Mouse (Mus musculus) hindbrain, embryonic 15.5 days (tissue): ENCODE measurements around the gene Calr3. TPM values are rescaled to one million over a fixed set of nuclear protein-coding genes. Genes with fewer than 3 reads are reported as not detected.
A peak's percentile ranks its signal among the peaks of the same experiment; 100 is the strongest.

Source experiments
- ATAC-seq: fragments of 200-750 bp; cut with Nextera tagmentation; 2 replicates; pipeline ENCODE4 v1.8.0; 2017; ENCODE audit warnings: low read depth, moderate number of reproducible peaks, moderate TSS enrichment; ENCODE audit not compliant: low FRiP score
- H3K27ac ChIP-seq: fragments of 300-500 bp; sonication (generic); replicated peaks from 2 replicates; pipeline ENCODE4 v1.5.1; 2015; ENCODE audit warnings: mild to moderate bottlenecking, inconsistent platforms
- H3K27me3 ChIP-seq: fragments of 300-500 bp; sonication (generic); 2 replicates; pipeline ENCODE4 v1.6.1; 2015; ENCODE audit warnings: control low read depth, inconsistent platforms
- H3K36me3 ChIP-seq: fragments of 300-500 bp; sonication (generic); 2 replicates; pipeline ENCODE4 v1.6.1; 2015; ENCODE audit warnings: control low read depth, inconsistent platforms
- H3K4me1 ChIP-seq: fragments of 300-500 bp; sonication (generic); replicated peaks from 2 replicates; pipeline ENCODE4 v1.6.1; 2015; ENCODE audit warnings: control low read depth, inconsistent platforms
- H3K4me2 ChIP-seq: fragments of 300-500 bp; sonication (generic); 2 replicates; pipeline ENCODE4 v1.6.1; 2015; ENCODE audit warnings: moderate library complexity, mild to moderate bottlenecking, inconsistent platforms
- H3K4me3 ChIP-seq: fragments of 300-500 bp; sonication (generic); 2 replicates; pipeline ENCODE4 v1.5.1; 2015; ENCODE audit warnings: mild to moderate bottlenecking, inconsistent platforms
- H3K9ac ChIP-seq: fragments of 300-500 bp; sonication (generic); 2 replicates; pipeline ENCODE4 v1.6.1; 2015; ENCODE audit warnings: inconsistent platforms
- H3K9me3 ChIP-seq: fragments of 300-500 bp; sonication (generic); 2 replicates; pipeline ENCODE4 v1.6.1; 2016; ENCODE audit warnings: control low read depth, inconsistent platforms
- WGBS: fragments of 180-500 bp; shearing (Covaris S2); methylation state at CpG from one replicate; pipeline ENCODE4 v1.1.7; 2015; 5-methylcytosine and 5-hydroxymethylcytosine counted together
- polyA plus RNA-seq: library from polyadenylated mRNA; unstranded; fragments of >200 nt; fragmentation: Nextera tagmentation; extraction: Ambion mirVana; gene quantifications from 2 replicates; pipeline ENCODE4 v1.2.1, GENCODE M21; 2015

Calr3 gene
- polyA plus RNA-seq, 1 experiment from 2014 or later: 1.5 TPM

DNA sequence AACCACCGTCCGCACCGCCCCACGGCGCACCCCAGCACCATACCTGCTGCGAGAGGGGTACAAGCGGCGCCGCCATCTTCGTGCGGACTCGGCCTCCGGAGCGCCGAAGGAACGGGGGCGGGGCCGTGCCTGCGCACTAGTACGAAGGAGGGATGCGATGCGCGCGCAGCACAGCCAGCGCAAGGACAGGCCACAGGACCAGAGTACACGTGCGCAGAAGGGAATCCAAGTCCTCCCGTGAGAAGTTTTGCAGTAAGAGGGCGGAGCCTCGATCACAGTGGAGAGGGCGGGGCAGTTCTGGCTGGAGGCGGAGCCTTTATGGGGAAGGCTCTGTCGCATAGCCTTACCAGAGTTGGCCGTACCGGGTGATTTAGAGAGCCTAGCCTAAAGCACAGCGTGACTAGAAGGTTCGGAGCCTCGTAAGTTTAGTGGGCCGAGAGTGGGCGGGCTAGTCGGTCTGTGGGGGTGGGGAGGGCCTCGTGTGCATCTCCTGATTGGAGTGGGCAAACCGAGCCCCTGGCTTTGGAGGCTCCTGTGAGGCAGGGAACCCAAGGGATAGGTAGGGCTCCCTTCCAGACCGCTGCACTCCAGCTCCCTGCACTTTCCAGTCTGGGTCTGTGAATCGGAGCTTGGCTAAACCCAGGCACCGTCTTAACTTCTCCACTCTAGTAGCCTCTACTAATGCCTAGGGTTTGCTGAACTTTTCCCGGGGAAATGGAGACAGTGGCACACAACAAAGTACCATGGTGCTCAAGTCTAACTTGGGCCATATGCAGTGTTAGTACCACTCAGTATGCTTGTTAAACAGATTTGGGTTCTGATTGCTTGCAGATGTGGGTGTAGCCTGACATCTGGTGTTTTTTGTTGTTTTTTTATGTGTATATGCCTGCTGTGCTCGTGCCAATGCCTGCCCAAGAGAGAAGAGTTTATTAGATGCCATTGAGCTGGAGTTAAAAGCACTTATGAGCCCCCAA is 22.0 kb downstream of the Calr3 start, which contains the start of gene Eps15l1:
TSS of gene Eps15l1 (minus strand) at position 99 of the 974 bp plus-strand sequence.
- WGBS: 1% methylated on average over 48 of the region's 48 CpGs

DNA sequence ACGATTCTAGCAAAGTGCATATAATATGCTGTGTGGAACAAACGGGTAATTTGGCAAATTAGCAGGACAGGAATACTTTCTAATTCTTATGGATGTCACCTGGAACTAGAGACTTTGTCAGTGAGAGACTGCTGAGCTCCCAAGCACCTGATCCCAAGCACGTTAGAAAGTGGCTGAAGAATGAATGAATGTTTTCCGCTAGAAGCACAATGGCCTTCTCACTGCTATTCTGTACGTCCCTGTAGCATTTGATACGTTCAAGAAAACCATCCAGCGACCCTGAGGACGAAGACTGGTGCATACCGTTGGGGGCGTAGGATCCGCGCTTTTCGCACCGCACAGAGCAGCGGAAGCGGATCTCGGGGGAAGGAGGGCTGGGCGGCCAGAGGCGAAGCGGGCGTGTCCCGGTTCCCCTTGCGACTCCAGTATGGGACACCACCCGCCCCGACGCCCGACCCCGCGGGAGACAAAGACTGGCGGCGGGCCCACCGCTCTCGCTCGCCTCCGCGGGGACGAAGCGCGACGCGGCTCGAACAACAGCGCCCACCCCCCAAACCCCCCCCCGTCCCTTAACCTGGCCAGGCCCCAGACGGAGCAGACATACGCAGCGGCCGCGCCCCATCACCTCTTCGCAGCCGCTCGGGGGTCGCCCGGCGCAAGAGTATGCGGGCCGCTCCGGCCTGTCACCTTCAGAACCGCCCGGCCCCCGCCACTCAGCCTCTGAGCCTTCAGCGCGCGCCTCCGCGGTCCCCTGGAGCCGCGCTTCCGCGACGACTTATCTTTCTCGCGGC is 22.9 kb downstream of the Calr3 start:
- Histone ChIP-seq H3K9me3 (no peaks in the 10 kb centered on the region), H3K4me1 (peaks cover 52% of the 10 kb centered on the region), H3K4me3 (peak overlapping the region; percentile 85), H3K27ac (peak overlapping the region; percentile 87), H3K4me2 (peak overlapping the region; percentile 84), H3K27me3 (no peaks in the 10 kb centered on the region), H3K9ac (peak overlapping the region; percentile 86), H3K36me3 (no peaks in the 10 kb centered on the region)
- ATAC-seq: peak; percentile 76
- under 1% methylated on average over 54 of the region's 73 CpGs for WGBS

More for the DNA sequence above, 22.0 kb downstream of the Calr3 start, which contains the start of gene Eps15l1:
- peak within 1 kb of the TSS; percentile 86 for H3K9ac ChIP-seq
- H3K36me3 ChIP-seq: no peaks in the 10 kb centered on the region
- peaks cover 44% of the 10 kb centered on the region for H3K4me1 ChIP-seq
- no peaks in the 10 kb centered on the region for H3K9me3 ChIP-seq
- peak; percentile 98 for ATAC-seq
- H3K4me2 ChIP-seq: peak within 1 kb of the TSS; percentile 84
- no peaks in the 10 kb centered on the region for H3K27me3 ChIP-seq
- H3K4me3 ChIP-seq: peak within 1 kb of the TSS; percentile 85
- peak within 1 kb of the TSS; percentile 87 for H3K27ac ChIP-seq

DNA sequence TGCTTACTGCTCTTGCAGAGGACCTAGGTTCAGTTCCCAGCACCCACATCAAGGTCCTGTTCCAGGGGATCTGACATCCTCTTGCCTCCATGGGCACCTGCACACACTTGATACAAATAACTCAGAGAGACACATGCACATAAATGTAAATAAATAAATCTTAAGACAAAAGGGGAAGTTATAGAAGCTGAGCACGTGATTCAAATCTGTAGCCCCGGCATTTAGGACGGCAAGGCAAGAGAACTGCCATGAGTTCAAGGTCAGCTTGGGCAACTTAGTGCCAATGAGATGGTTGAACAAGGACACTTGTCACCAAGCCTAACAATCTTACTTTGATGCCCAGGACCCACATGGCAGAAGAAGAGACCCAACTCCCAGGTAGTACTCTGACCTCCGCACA is 25.6 kb downstream of the Calr3 start:
- ATAC-seq: no peak
- Histone ChIP-seq H3K4me2 (no peak overlapping the region), H3K9me3 (no peaks in the 10 kb centered on the region), H3K4me1 (peaks cover 64% of the 10 kb centered on the region), H3K9ac (no peak overlapping the region), H3K27me3 (no peaks in the 10 kb centered on the region), H3K27ac (no peak overlapping the region), H3K4me3 (no peak overlapping the region), H3K36me3 (no peaks in the 10 kb centered on the region)
- 94% methylated on average over 4 of the region's 4 CpGs for WGBS

DNA sequence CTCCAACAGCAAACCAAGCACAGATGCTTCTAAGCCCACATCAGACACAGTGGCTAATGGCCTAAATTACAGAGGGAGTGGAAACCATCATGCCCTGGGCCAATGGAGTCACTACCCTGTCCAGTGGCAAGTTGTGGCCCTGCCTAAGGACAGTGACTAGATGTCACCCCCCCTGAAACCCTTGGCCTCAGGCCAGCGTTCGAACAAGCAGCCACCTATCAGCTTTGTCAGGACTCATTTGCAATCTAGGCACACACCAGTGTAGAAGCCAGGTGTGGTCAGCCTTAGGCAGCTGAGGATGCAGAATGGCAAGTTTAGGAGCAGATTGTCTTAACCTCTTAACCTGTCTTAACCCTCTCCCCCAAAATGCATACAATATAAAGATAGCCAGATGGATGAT is 28.4 kb downstream of the Calr3 start:
- WGBS: 78% methylated on average over 2 of the region's 2 CpGs
- Histone ChIP-seq H3K27me3 (no peaks in the 10 kb centered on the region), H3K9ac (no peak overlapping the region), H3K27ac (no peak overlapping the region), H3K36me3 (no peaks in the 10 kb centered on the region), H3K4me2 (no peak overlapping the region), H3K9me3 (no peaks in the 10 kb centered on the region), H3K4me1 (peaks cover 57% of the 10 kb centered on the region), H3K4me3 (no peak overlapping the region)
- no peak for ATAC-seq

DNA sequence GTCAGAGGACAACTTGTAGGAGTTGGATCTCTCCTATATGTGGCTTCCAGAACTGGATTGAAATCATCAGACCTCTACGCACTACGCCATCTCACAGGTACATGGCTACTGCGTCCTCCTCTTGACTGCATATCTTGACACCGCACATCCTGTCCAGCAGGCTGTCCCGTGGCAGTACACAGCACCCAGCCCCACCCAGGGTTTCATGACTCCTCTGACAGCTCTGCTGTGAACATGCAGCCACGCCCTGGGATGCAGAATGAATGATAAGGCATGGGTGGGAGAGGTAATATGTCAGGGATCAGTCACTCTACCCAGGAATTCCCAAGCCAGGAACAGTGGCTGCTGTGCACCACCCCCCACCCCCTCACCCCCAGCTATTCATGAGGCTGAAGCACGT is 29.8 kb downstream of the Calr3 start:
- Histone ChIP-seq H3K4me3 (no peak overlapping the region), H3K9ac (no peak overlapping the region), H3K9me3 (no peaks in the 10 kb centered on the region), H3K27ac (no peak overlapping the region), H3K27me3 (no peaks in the 10 kb centered on the region), H3K36me3 (no peaks in the 10 kb centered on the region), H3K4me1 (peaks cover 46% of the 10 kb centered on the region), H3K4me2 (no peak overlapping the region)
- 93% methylated on average over 7 of the region's 7 CpGs for WGBS
- ATAC-seq: no peak

DNA sequence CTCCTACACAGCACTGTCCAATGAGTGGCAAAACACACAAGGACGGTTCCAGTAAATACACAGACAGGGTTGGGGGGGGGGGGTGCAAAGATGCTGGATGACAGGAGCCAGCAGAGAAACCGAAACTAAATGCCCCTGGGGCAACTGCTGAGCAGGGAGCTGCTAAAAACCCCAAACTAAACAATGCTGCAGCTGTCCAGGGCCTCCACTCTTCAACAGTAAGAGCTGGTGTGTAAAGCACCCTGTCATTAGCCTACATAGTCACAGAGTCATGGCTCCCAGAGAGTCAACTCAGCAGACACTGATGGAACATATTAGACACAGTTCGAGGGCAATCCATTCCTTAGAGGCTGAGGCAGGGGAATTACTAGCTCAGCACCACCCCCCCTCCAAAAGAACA is 34.2 kb downstream of the Calr3 start:
- Histone ChIP-seq H3K36me3 (no peaks in the 10 kb centered on the region), H3K9me3 (no peaks in the 10 kb centered on the region), H3K4me2 (no peak overlapping the region), H3K9ac (no peak overlapping the region), H3K4me1 (peaks cover 4% of the 10 kb centered on the region; the same call in 1 of the 2 replicates), H3K4me3 (no peak overlapping the region), H3K27ac (no peak overlapping the region), H3K27me3 (no peaks in the 10 kb centered on the region)
- 0 out of 2 replicates have a peak, but pooled peaks have one; percentile 6 for ATAC-seq
- WGBS: 37% methylated on average over 3 of the region's 3 CpGs

DNA sequence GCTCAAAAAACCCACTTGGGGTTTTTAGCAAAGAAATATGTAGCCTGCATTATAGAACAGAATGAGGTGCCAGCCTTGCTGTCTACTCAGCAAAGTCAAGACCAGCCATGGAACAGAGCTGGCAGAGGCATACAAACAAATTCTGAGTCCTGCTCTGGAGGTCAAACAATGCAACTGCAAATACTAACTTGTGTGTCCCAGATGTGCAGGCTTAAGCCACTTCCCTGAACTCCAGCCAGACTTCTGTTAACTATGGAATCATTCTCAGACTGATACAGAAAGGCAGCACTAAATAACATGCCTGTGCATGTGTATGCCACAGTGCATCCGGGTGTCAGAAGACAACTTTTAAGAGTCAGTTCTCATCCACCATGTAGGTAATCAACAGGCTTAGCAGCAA is 35.8 kb downstream of the Calr3 start:
- 92% methylated on average over 1 of the region's 1 CpGs for WGBS
- no peak overlapping the region for H3K4me2 ChIP-seq
- H3K27me3 ChIP-seq: no peaks in the 10 kb centered on the region
- H3K9me3 ChIP-seq: no peaks in the 10 kb centered on the region
- no peak overlapping the region for H3K27ac ChIP-seq
- no peak overlapping the region for H3K4me3 ChIP-seq
- no peaks in the 10 kb centered on the region for H3K36me3 ChIP-seq
- no peak for ATAC-seq
- H3K4me1 ChIP-seq: peaks cover 4% of the 10 kb centered on the region; the same call in 1 of the 2 replicates
- no peak overlapping the region for H3K9ac ChIP-seq

DNA sequence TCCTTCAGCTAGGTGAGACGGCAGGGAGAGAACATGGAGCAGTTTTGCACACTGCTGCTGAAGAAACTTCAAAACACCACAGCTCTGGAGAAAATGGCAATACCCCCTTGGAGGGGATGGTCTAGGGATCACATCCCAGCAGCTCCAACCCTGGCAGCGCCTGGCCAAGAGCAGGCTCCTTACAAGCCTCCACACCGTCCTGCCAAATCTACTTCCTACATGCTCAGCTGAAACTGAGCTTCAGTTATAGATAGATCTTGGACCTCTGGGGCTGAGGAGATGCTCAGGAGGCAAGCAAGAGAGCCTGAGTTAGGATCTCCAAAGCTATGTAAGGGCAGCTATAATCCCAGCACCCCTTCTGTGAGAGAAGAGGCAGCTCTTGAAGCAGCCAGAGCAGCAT is 40.7 kb downstream of the Calr3 start:
- no peak overlapping the region for H3K9ac ChIP-seq
- no peak overlapping the region for H3K4me2 ChIP-seq
- ATAC-seq: no peak
- H3K27me3 ChIP-seq: no peaks in the 10 kb centered on the region
- 91% methylated on average over 3 of the region's 3 CpGs for WGBS
- H3K27ac ChIP-seq: no peak overlapping the region
- peaks cover 5% of the 10 kb centered on the region; the same call in 1 of the 2 replicates for H3K4me1 ChIP-seq
- H3K36me3 ChIP-seq: no peaks in the 10 kb centered on the region; the same call in 1 of the 2 replicates
- H3K4me3 ChIP-seq: no peak overlapping the region
- H3K9me3 ChIP-seq: no peaks in the 10 kb centered on the region

DNA sequence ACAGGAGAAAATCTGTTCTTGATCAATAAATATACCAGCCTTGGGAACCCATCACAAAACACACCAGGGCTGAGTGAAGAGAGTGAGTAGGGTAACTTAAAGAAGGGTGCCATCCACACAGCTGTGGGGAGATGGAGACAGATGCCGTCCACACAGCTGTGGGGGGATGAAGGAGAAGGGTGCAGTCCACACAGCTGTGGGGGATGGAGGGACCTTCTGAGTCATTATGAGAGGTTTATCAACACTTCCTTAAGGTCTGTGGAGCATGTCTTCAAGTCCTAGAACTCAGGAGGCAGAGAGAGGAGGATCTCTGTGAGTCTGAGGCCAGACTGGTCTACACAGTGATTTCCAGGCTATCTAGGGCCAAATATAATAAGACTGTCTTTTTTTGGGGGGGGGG is 42.3 kb downstream of the Calr3 start:
- Histone ChIP-seq H3K9ac (no peak overlapping the region), H3K9me3 (no peaks in the 10 kb centered on the region), H3K36me3 (peaks cover 10% of the 10 kb centered on the region; the same call in 1 of the 2 replicates), H3K27ac (no peak overlapping the region), H3K27me3 (no peaks in the 10 kb centered on the region), H3K4me1 (peaks cover 5% of the 10 kb centered on the region; the same call in 1 of the 2 replicates), H3K4me2 (no peak overlapping the region), H3K4me3 (no peak overlapping the region)
- ATAC-seq: no peak
- 85% methylated on average over 1 of the region's 1 CpGs for WGBS

DNA sequence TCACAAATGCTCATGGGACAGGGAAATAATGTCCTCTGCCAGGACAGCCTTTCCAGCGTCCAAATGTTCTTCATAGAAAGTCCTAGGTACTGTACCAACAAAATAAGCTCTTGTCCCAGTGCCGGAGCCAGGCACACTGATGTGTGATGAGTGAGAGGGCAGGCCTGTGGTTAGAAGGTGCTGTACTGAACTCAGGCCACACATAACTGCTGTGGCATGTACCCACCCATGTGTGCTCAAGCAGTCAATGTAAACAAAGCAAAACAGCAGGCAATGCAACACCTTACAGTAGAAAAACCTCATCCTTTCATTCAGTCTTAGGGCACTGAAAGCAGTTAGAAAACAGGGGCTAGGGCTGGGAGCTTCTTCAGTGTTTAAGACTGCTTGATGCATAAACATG is 57.9 kb downstream of the Calr3 start:
- Histone ChIP-seq H3K4me1 (no peaks in the 10 kb centered on the region), H3K27ac (no peak overlapping the region), H3K4me3 (no peak overlapping the region), H3K9me3 (no peaks in the 10 kb centered on the region), H3K36me3 (peaks cover 93% of the 10 kb centered on the region), H3K4me2 (no peak overlapping the region), H3K9ac (no peak overlapping the region), H3K27me3 (no peaks in the 10 kb centered on the region)
- WGBS: 96% methylated on average over 2 of the region's 2 CpGs
- no peak for ATAC-seq

DNA sequence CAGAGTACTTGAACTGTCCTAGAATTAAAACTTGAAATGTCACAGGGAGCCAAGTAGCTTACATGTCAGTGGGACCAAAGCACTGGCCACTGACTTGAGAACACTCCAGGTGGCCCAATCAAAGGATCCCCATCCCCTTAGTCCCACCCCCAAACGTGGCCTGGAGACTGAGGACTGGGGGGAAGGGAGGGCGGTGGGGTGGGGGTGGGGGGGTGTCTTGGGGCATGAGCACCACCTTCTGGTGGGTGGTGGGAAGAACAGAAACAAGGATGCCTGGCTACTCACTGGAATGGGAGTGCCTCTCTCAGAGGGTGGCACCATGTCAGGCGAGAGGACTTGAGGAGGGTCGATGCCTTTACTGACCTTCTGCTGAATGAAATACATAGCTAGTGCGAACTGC is 61.3 kb downstream of the Calr3 start:
- Histone ChIP-seq H3K27ac (no peak overlapping the region), H3K27me3 (no peaks in the 10 kb centered on the region), H3K9ac (no peak overlapping the region), H3K9me3 (no peaks in the 10 kb centered on the region), H3K36me3 (peaks cover 95% of the 10 kb centered on the region), H3K4me1 (no peaks in the 10 kb centered on the region), H3K4me2 (no peak overlapping the region), H3K4me3 (no peak overlapping the region)
- 54% methylated on average over 5 of the region's 5 CpGs for WGBS
- ATAC-seq: no peak

DNA sequence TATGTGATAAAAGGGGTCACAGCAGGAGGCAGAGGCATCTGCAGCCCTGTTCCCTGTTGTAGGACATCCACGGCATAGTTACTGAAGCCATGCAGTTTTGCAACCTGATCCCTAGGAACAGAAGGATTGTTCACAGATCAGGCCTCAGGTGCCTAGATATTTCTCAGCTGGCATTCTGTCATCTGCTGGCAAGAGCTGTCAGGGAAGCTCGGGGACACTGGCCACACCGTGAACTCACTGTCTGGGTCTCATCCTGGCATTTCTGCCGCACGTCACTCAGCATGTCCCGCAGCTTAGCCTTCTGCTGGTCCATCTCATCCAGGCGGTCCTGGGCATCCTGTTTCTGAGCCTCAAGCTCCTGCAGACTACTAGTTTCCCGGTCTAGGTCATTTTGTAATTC is 63.0 kb downstream of the Calr3 start:
- Histone ChIP-seq H3K27me3 (no peaks in the 10 kb centered on the region), H3K4me1 (no peaks in the 10 kb centered on the region), H3K9me3 (no peaks in the 10 kb centered on the region), H3K9ac (no peak overlapping the region), H3K4me3 (no peak overlapping the region), H3K4me2 (no peak overlapping the region), H3K36me3 (peaks cover 93% of the 10 kb centered on the region), H3K27ac (no peak overlapping the region)
- no peak for ATAC-seq
- 87% methylated on average over 8 of the region's 8 CpGs for WGBS
